Comparison of ENCODE assay signal across 8 mouse cellular contexts in the genomic region with DNA sequence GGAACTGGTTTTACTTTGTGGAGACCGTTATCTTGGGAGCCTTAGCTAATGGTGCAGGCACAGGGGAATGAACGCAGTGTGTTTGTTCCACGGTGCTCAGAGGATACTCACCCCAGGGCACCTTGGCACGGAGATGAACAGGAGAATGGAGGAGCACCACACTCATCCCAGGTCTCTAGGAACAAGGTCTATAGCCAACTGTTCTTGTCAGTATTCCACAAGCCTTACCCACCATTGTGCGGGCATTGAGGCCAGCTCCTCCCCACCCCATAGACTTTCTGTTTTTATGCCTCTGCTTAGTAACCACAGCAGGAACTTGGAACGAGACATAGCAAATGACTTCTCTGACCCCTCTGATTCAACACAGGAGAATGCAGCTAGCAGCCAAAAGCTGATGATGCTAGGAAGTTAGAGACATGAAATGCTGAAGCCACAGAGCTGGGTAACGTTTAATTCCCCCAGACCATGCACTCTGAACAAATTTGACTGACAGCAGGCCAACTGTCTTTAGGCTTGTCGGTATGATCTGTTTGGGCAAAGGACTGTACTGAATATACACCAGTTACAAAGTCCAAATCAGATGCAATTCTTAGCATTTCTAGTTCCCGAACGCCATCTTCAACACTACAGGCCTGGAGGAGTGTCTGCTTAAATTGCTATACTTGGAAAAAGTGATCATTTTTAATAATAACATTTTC.
DNase-seq lines count a peak whose midpoint lies in the region; ATAC-seq and TF ChIP-seq lines count a peak whose summit lies in the region.

No protein-coding gene starts in this region.

- H3K27ac ChIP-seq in stomach, postnatal 0 days (replicated peaks), result no peak overlapping the region; the same call in 1 of the 2 replicates

- TF ChIP-seq EP300 in stomach, postnatal 0 days (optimal IDR thresholded peaks at IDR 0.05), result no peak

- no peak for TF ChIP-seq CTCF in lung, adult 2 months (IDR thresholded peaks at IDR 0.05; ENCODE audit: insufficient read depth, low read length)
- TF ChIP-seq CTCF in stomach, postnatal 0 days (IDR thresholded peaks at IDR 0.05; ENCODE audit: low read depth), result no peak

- no peaks in the 10 kb centered on the region for H3K9me3 ChIP-seq in stomach, postnatal 0 days (ENCODE audit: control insufficient read depth, low read length)

- no peak for TF ChIP-seq POLR2A in lung, adult 2 months (IDR thresholded peaks at IDR 0.05; ENCODE audit: borderline replicate concordance, extremely low read depth, low read depth, low read length)

- ATAC-seq in frontal cortex, adult (ENCODE audit: low TSS enrichment), result peak; percentile 25
- ATAC-seq in common myeloid progenitor, adult 5-6 weeks (replicated peaks; ENCODE audit: low read depth, poor library complexity, severe bottlenecking), result peak; percentile 56
- ATAC-seq in stomach, postnatal 0 days (ENCODE audit: low FRiP score, low TSS enrichment), result peak; percentile 56; the same call in 1 of the 2 replicates

- H3K9ac ChIP-seq in stomach, postnatal 0 days (ENCODE audit: low read length), result no peak overlapping the region

- WGBS in lung, adult 2 months, result 40% methylated on average over 10 of the region's 10 CpGs
- 32% methylated on average over 10 of the region's 10 CpGs for WGBS in stomach, postnatal 0 days

- no peaks in the 10 kb centered on the region for H3K36me3 ChIP-seq in stomach, postnatal 0 days (ENCODE audit: control insufficient read depth, insufficient read depth, low read length)

- no peaks in the 10 kb centered on the region for H3K27me3 ChIP-seq in stomach, postnatal 0 days (ENCODE audit: control insufficient read depth, insufficient read depth, low read length)

- H3K4me2 ChIP-seq in stomach, postnatal 0 days (replicated peaks; ENCODE audit: low read depth), result peak overlapping the region; percentile 25

- intact Hi-C loops in heart, postnatal 10 days (cut with DNase I), result loop anchor here (5.0 kb wide), 1 partner anchor 175 kb away; no protein-coding TSS in a partner anchor

- DNase-seq in frontal cortex, postnatal 36 days (ENCODE audit: low spot score in 2 of 2), result no peak
- DNase-seq in heart, postnatal 10 days, result peak; percentile 78 to 82
- DNase-seq in lung, adult 2 months, result peak; percentile 3
- peak; percentile 15 for DNase-seq in stomach, postnatal 0 days (ENCODE audit: low spot score)
- DNase-seq in MN1 (ENCODE audit: low spot score), result no peak
- DNase-seq in thymus, postnatal 25 days, result no peak

- H3K4me3 ChIP-seq in lung, adult 2 months (replicated peaks; ENCODE audit: extremely low read depth, low read depth, low read length), result no peak overlapping the region
- no peak overlapping the region for H3K4me3 ChIP-seq in stomach, postnatal 0 days (ENCODE audit: low read depth, low read length)

- H3K4me1 ChIP-seq in lung, adult 2 months (ENCODE audit: control insufficient read depth, insufficient read depth, low read length), result no peaks in the 10 kb centered on the region
- no peaks in the 10 kb centered on the region for H3K4me1 ChIP-seq in stomach, postnatal 0 days (replicated peaks; ENCODE audit: control insufficient read depth, insufficient read depth)

Comparison
In these comparisons a context has a peak if more than half of its experiments do, and no peak if none do; other contexts are left out.
1. DNase-seq: peak in heart, postnatal 10 days (2 of 2), lung, adult 2 months (single experiment) and stomach, postnatal 0 days (single experiment); none in frontal cortex, postnatal 36 days (0 of 2), MN1 (single experiment) and thymus, postnatal 25 days (single experiment).
2. Peak in every context shown above with its lines, with median percentiles within 50 percentile points of each other: ATAC-seq.